Mouse (Mus musculus): ENCODE data around the gene Add3. TPM values are rescaled to one million over a fixed set of nuclear protein-coding genes. Genes with fewer than 3 reads are reported as not detected.

Gene Add3
- polyA plus RNA-seq, 1 experiment from 2014 or later: 28.6 TPM

- H3K4me1 ChIP-seq (ENCODE audit: control insufficient read depth, insufficient read depth, low read length): no peaks in the 10 kb centered on the region
- no peak overlapping the region for H3K9ac ChIP-seq (replicated peaks; ENCODE audit: low read length)
- DNase-seq (no peak), ATAC-seq (ENCODE audit: low FRiP score, low TSS enrichment) (no peak)
- WGBS: 88% methylated on average over 18 of the region's 18 CpGs
- no peak overlapping the region for H3K4me3 ChIP-seq (replicated peaks; ENCODE audit: low read depth, low read length)
- no peak overlapping the region for H3K4me2 ChIP-seq (ENCODE audit: low read length)
- H3K27ac ChIP-seq (replicated peaks; ENCODE audit: low read depth, low read length): no peak overlapping the region
- no peaks in the 10 kb centered on the region for H3K27me3 ChIP-seq (ENCODE audit: control insufficient read depth, insufficient read depth, low read length)
- H3K9me3 ChIP-seq (ENCODE audit: control insufficient read depth, low read length): no peaks in the 10 kb centered on the region
- no peaks in the 10 kb centered on the region for H3K36me3 ChIP-seq (ENCODE audit: control insufficient read depth, insufficient read depth, low read length)
These were observed 32.6 kb upstream of the Add3 start for GRCm38 (mm10) chr19:53107361-53108247.

DNA sequence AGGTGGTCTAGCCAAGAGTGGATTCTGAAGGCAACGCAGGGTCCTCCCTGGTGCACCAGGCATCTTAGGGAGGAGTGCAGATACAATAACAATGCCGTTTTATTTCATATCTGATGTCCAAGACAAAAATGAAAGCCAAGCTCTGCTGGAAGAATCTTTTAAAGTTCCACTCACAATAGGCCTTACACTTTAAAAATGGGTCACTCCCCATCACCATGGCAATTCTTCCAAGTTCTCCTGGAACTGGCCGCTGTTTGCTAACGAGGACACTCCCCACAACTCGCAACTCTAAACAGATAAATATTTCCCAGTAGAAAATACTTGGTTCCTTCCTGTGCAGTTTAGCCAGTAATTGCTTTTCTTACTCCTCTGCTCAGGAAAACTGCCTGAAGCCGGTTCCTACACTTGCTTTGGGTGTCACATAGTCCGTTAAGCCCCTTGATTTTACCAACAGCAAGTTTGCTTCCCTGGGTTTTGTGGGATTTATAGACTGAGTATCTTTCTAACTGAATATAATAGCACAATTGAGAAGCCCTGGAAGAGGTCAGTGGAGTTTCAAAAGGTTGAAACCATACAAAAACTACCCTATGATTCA is 28.1 kb upstream of the Add3 start:
- no peaks in the 10 kb centered on the region for H3K27me3 ChIP-seq (ENCODE audit: control insufficient read depth, insufficient read depth, low read length)
- H3K9me3 ChIP-seq (ENCODE audit: control insufficient read depth, low read length): no peaks in the 10 kb centered on the region
- DNase-seq: no peak
- H3K36me3 ChIP-seq (ENCODE audit: control insufficient read depth, insufficient read depth, low read length): no peaks in the 10 kb centered on the region
- H3K4me3 ChIP-seq (replicated peaks; ENCODE audit: low read depth, low read length): no peak overlapping the region
- H3K4me2 ChIP-seq (ENCODE audit: low read length): no peak overlapping the region
- 67% methylated on average over 7 of the region's 7 CpGs for WGBS
- no peaks in the 10 kb centered on the region for H3K4me1 ChIP-seq (ENCODE audit: control insufficient read depth, insufficient read depth, low read length)
- no peak for ATAC-seq (ENCODE audit: low FRiP score, low TSS enrichment)
- no peak overlapping the region for H3K9ac ChIP-seq (replicated peaks; ENCODE audit: low read length)
- no peak overlapping the region for H3K27ac ChIP-seq (replicated peaks; ENCODE audit: low read depth, low read length)

- Histone ChIP-seq H3K9me3 (ENCODE audit: control insufficient read depth, low read length) (no peaks in the 10 kb centered on the region), H3K4me2 (ENCODE audit: low read length) (no peak overlapping the region), H3K9ac (replicated peaks; ENCODE audit: low read length) (no peak overlapping the region), H3K27ac (replicated peaks; ENCODE audit: low read depth, low read length) (no peak overlapping the region), H3K27me3 (ENCODE audit: control insufficient read depth, insufficient read depth, low read length) (no peaks in the 10 kb centered on the region), H3K36me3 (ENCODE audit: control insufficient read depth, insufficient read depth, low read length) (no peaks in the 10 kb centered on the region), H3K4me1 (ENCODE audit: control insufficient read depth, insufficient read depth, low read length) (no peaks in the 10 kb centered on the region), H3K4me3 (replicated peaks; ENCODE audit: low read depth, low read length) (no peak overlapping the region)
- 93% methylated on average over 8 of the region's 8 CpGs for whole genome bisulfite sequencing
- ATAC-seq (ENCODE audit: low FRiP score, low TSS enrichment): no peak
- DNase-seq: no peak
These were observed 20.9 kb upstream of the Add3 start for GRCm38 (mm10) chr19:53119255-53119795.

GRCm38 (mm10) chr19:53120483-53120882 is 19.8 kb upstream of the Add3 start:
- Histone ChIP-seq H3K36me3 (ENCODE audit: control insufficient read depth, insufficient read depth, low read length) (no peaks in the 10 kb centered on the region), H3K27ac (replicated peaks; ENCODE audit: low read depth, low read length) (no peak overlapping the region), H3K9me3 (ENCODE audit: control insufficient read depth, low read length) (no peaks in the 10 kb centered on the region), H3K27me3 (ENCODE audit: control insufficient read depth, insufficient read depth, low read length) (no peaks in the 10 kb centered on the region), H3K4me2 (ENCODE audit: low read length) (no peak overlapping the region), H3K9ac (replicated peaks; ENCODE audit: low read length) (no peak overlapping the region), H3K4me3 (replicated peaks; ENCODE audit: low read depth, low read length) (no peak overlapping the region), H3K4me1 (ENCODE audit: control insufficient read depth, insufficient read depth, low read length) (no peaks in the 10 kb centered on the region)
- ATAC-seq (ENCODE audit: low FRiP score, low TSS enrichment) (no peak), DNase-seq (no peak)
- 73% methylated on average over 3 of the region's 3 CpGs for WGBS

DNA sequence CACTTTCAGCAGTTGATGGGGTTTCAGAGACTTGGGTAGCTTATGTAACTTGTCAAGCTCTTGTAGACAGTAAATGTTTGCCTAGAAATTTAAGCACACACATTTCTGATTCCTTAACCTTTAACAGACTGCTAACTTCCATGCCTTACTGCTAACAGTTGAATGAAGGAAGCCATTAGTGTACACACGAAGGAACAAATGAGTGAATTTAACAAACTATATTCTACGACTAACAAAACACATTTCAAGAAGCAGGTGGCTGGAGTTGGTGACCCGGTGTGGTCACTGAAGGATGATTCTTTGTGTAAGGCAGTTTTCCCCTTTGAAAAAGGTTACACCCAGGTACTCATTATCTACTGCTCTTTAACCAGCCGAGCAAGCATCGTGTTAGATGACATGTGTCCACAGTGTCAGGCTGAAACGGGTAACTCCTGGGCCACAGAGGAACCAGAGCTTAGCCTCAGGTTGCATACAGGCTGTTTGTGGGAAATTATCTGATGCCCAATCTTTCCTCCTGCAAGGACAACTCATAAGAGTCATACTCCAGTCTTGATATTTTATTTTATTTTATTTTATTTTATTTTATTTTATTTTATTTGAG is 17.5 kb upstream of the Add3 start:
- H3K27me3 ChIP-seq (ENCODE audit: control insufficient read depth, insufficient read depth, low read length): no peaks in the 10 kb centered on the region
- H3K27ac ChIP-seq (replicated peaks; ENCODE audit: low read depth, low read length): no peak overlapping the region
- no peaks in the 10 kb centered on the region for H3K36me3 ChIP-seq (ENCODE audit: control insufficient read depth, insufficient read depth, low read length)
- ATAC-seq (ENCODE audit: low FRiP score, low TSS enrichment) (no peak), DNase-seq (no peak)
- 90% methylated on average over 6 of the region's 6 CpGs for WGBS
- H3K9me3 ChIP-seq (ENCODE audit: control insufficient read depth, low read length): no peaks in the 10 kb centered on the region
- H3K4me2 ChIP-seq (ENCODE audit: low read length): no peak overlapping the region
- no peak overlapping the region for H3K9ac ChIP-seq (replicated peaks; ENCODE audit: low read length)
- H3K4me1 ChIP-seq (ENCODE audit: control insufficient read depth, insufficient read depth, low read length): no peaks in the 10 kb centered on the region
- H3K4me3 ChIP-seq (replicated peaks; ENCODE audit: low read depth, low read length): no peak overlapping the region

GRCm38 (mm10) chr19:53123301-53123700 is 16.9 kb upstream of the Add3 start:
- Histone ChIP-seq H3K9me3 (ENCODE audit: control insufficient read depth, low read length) (no peaks in the 10 kb centered on the region), H3K27me3 (ENCODE audit: control insufficient read depth, insufficient read depth, low read length) (no peaks in the 10 kb centered on the region), H3K27ac (replicated peaks; ENCODE audit: low read depth, low read length) (no peak overlapping the region), H3K4me3 (replicated peaks; ENCODE audit: low read depth, low read length) (no peak overlapping the region), H3K4me1 (ENCODE audit: control insufficient read depth, insufficient read depth, low read length) (no peaks in the 10 kb centered on the region), H3K4me2 (ENCODE audit: low read length) (no peak overlapping the region), H3K36me3 (ENCODE audit: control insufficient read depth, insufficient read depth, low read length) (no peaks in the 10 kb centered on the region), H3K9ac (replicated peaks; ENCODE audit: low read length) (no peak overlapping the region)
- WGBS: 75% methylated on average over 5 of the region's 5 CpGs
- ATAC-seq (ENCODE audit: low FRiP score, low TSS enrichment): no peak
- no peak for DNase-seq

GRCm38 (mm10) chr19:53125679-53126078 is 14.6 kb upstream of the Add3 start:
- Histone ChIP-seq H3K9me3 (ENCODE audit: control insufficient read depth, low read length) (no peaks in the 10 kb centered on the region), H3K9ac (replicated peaks; ENCODE audit: low read length) (no peak overlapping the region), H3K4me1 (ENCODE audit: control insufficient read depth, insufficient read depth, low read length) (no peaks in the 10 kb centered on the region), H3K27me3 (ENCODE audit: control insufficient read depth, insufficient read depth, low read length) (no peaks in the 10 kb centered on the region), H3K4me2 (ENCODE audit: low read length) (no peak overlapping the region), H3K4me3 (replicated peaks; ENCODE audit: low read depth, low read length) (no peak overlapping the region), H3K36me3 (ENCODE audit: control insufficient read depth, insufficient read depth, low read length) (no peaks in the 10 kb centered on the region), H3K27ac (replicated peaks; ENCODE audit: low read depth, low read length) (no peak overlapping the region)
- ATAC-seq (ENCODE audit: low FRiP score, low TSS enrichment) (no peak), DNase-seq (no peak)
- WGBS: 93% methylated on average over 2 of the region's 2 CpGs

GRCm38 (mm10) chr19:53126546-53126945 is 13.7 kb upstream of the Add3 start:
- no peak for ATAC-seq (ENCODE audit: low FRiP score, low TSS enrichment)
- H3K4me3 ChIP-seq (replicated peaks; ENCODE audit: low read depth, low read length): no peak overlapping the region

More at GRCm38 (mm10) chr19:53126546-53126945, 13.7 kb upstream of the Add3 start:
- Histone ChIP-seq H3K4me1 (ENCODE audit: control insufficient read depth, insufficient read depth, low read length) (no peaks in the 10 kb centered on the region), H3K9ac (replicated peaks; ENCODE audit: low read length) (no peak overlapping the region), H3K4me2 (ENCODE audit: low read length) (no peak overlapping the region), H3K36me3 (ENCODE audit: control insufficient read depth, insufficient read depth, low read length) (no peaks in the 10 kb centered on the region), H3K27ac (replicated peaks; ENCODE audit: low read depth, low read length) (no peak overlapping the region), H3K27me3 (ENCODE audit: control insufficient read depth, insufficient read depth, low read length) (no peaks in the 10 kb centered on the region), H3K9me3 (ENCODE audit: control insufficient read depth, low read length) (no peaks in the 10 kb centered on the region)
- 90% methylated on average over 4 of the region's 4 CpGs for WGBS
- DNase-seq: no peak

Measured in midbrain, embryonic 14.5 days (tissue).